Mouse (Mus musculus): ENCODE data around the gene Acvr1c. TPM values are rescaled to one million over a fixed set of nuclear protein-coding genes. Genes with fewer than 3 reads are reported as not detected.
A peak's percentile ranks its signal among the peaks of the same experiment; 100 is the strongest.

Gene Acvr1c
- polyA plus RNA-seq, 1 experiment = not detected

- H3K4me3 ChIP-seq = no peak overlapping the region
- no peak for TF ChIP-seq MYOD1 (IDR thresholded peaks at IDR 0.05; ENCODE audit: control insufficient read depth in 1 of 3, insufficient read length in 2 of 3, low read depth in 2 of 3)
- no peak for TF ChIP-seq CEBPB (IDR thresholded peaks at IDR 0.05; ENCODE audit: insufficient read depth, poor library complexity, severe bottlenecking)
- TF ChIP-seq POLR2AphosphoS2 (IDR thresholded peaks at IDR 0.05; ENCODE audit: insufficient read length, low read depth) = no peak
- no peak for TF ChIP-seq E2F4 (IDR thresholded peaks at IDR 0.05; ENCODE audit: insufficient read depth)
- no peak overlapping the region for H3ac ChIP-seq (ENCODE audit: control insufficient read depth, insufficient read length)
- peaks cover 14% of the 10 kb centered on the region for H3K27me3 ChIP-seq (ENCODE audit: control insufficient read depth, insufficient read depth, insufficient read length)
- peak overlapping the region; percentile 62 for H3K4me2 ChIP-seq (ENCODE audit: low read depth)
- H3K36me3 ChIP-seq (ENCODE audit: control insufficient read depth, insufficient read depth) = no peaks in the 10 kb centered on the region
- no peaks in the 10 kb centered on the region for H3K79me2 ChIP-seq (ENCODE audit: control insufficient read depth, insufficient read depth)
Observed at GRCm38 (mm10) chr2:58357068-58357413, 654 bp downstream of the Acvr1c start.

- no peak overlapping the region for H3K4me2 ChIP-seq (ENCODE audit: low read depth)
- no peaks in the 10 kb centered on the region for H3K79me2 ChIP-seq (ENCODE audit: control insufficient read depth, insufficient read depth)
- TF ChIP-seq MYOD1 (IDR thresholded peaks at IDR 0.05; ENCODE audit: control insufficient read depth in 1 of 3, insufficient read length in 2 of 3, low read depth in 2 of 3) = no peak
- H3ac ChIP-seq (ENCODE audit: control insufficient read depth, insufficient read length) = no peak overlapping the region
- H3K36me3 ChIP-seq (ENCODE audit: control insufficient read depth, insufficient read depth) = no peaks in the 10 kb centered on the region
- no peak overlapping the region for H3K4me3 ChIP-seq
- H3K27me3 ChIP-seq (ENCODE audit: control insufficient read depth, insufficient read depth, insufficient read length) = peaks cover 14% of the 10 kb centered on the region
Observed at GRCm38 (mm10) chr2:58354389-58354788, 3.3 kb downstream of the Acvr1c start.

DNA sequence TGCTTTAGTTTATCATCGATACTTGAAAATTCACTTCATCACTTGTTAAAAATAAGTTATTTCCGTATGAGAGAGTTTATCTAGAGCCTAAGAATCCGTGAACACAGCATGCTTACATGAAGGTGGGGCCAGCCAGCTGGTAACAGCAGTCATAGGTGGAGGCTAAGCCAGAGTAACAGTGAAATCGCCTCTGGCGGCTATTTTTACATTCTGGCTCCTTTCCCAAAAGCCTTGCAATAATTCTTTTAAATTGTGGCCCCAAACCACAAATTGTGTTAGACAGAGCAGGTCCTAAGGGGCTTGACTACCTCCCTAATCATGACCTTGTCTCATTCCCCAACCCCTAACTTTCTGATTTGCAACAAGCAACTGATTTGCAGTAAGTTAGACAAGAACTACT lies 4.8 kb downstream of the Acvr1c start:
- no peak overlapping the region for H3K4me2 ChIP-seq (ENCODE audit: low read depth)
- no peaks in the 10 kb centered on the region for H3K79me2 ChIP-seq (ENCODE audit: control insufficient read depth, insufficient read depth)
- no peak overlapping the region for H3K4me3 ChIP-seq
- H3ac ChIP-seq (ENCODE audit: control insufficient read depth, insufficient read length) = no peak overlapping the region
- no peaks in the 10 kb centered on the region for H3K36me3 ChIP-seq (ENCODE audit: control insufficient read depth, insufficient read depth)
- TF ChIP-seq SRF (IDR thresholded peaks at IDR 0.05; ENCODE audit: control insufficient read depth, insufficient read length, low read depth) (no peak), E2F4 (IDR thresholded peaks at IDR 0.05; ENCODE audit: insufficient read depth) (no peak), REST (IDR thresholded peaks at IDR 0.05; ENCODE audit: insufficient read depth, insufficient read length) (no peak), TCF12 (IDR thresholded peaks at IDR 0.05; ENCODE audit: insufficient read depth, poor library complexity, severe bottlenecking) (no peak), MYOD1 (IDR thresholded peaks at IDR 0.05; ENCODE audit: control insufficient read depth in 1 of 3, insufficient read length in 2 of 3, low read depth in 2 of 3) (no peak), CEBPB (IDR thresholded peaks at IDR 0.05; ENCODE audit: insufficient read depth, poor library complexity, severe bottlenecking) (no peak)
- peaks cover 11% of the 10 kb centered on the region for H3K27me3 ChIP-seq (ENCODE audit: control insufficient read depth, insufficient read depth, insufficient read length)

DNA sequence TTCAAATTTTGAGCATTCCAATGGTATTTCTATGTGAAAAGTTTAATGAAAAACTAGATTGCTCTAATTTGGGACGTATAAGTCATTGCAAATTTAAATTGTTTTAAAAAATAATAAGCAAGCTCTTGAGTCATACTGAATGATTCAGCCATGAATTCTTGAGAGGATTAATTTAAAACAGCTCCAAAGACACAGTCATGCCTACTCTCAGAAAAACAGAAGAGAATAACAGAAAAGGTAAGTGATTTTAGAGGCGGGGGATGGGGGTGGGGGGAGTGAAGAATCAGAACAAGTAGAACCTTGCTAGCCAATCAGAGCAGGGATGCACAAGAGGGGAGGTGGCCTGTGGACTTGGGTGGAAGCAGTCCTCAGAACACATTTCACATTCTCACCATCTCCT lies 7.0 kb downstream of the Acvr1c start:
- no peaks in the 10 kb centered on the region for H3K79me2 ChIP-seq (ENCODE audit: control insufficient read depth, insufficient read depth)
- TF ChIP-seq POLR2A (IDR thresholded peaks at IDR 0.05; ENCODE audit: insufficient read length, low read depth) (no peak), REST (IDR thresholded peaks at IDR 0.05; ENCODE audit: insufficient read depth, insufficient read length) (no peak), MAX (IDR thresholded peaks at IDR 0.05; ENCODE audit: low read depth) (no peak), POLR2AphosphoS2 (IDR thresholded peaks at IDR 0.05; ENCODE audit: insufficient read length, low read depth) (no peak), MYOD1 (IDR thresholded peaks at IDR 0.05; ENCODE audit: control insufficient read depth in 1 of 3, insufficient read length in 2 of 3, low read depth in 2 of 3) (no peak), CEBPB (IDR thresholded peaks at IDR 0.05; ENCODE audit: insufficient read depth, poor library complexity, severe bottlenecking) (no peak), USF1 (IDR thresholded peaks at IDR 0.05; ENCODE audit: low read depth) (no peak), TCF3 (IDR thresholded peaks at IDR 0.05; ENCODE audit: insufficient read length, low read depth) (no peak), SRF (IDR thresholded peaks at IDR 0.05; ENCODE audit: control insufficient read depth, insufficient read length, low read depth) (no peak)
- no peak overlapping the region for H3K4me2 ChIP-seq (ENCODE audit: low read depth)

GRCm38 (mm10) chr2:58336730-58337129 lies 21.0 kb downstream of the Acvr1c start:
- Histone ChIP-seq H3K4me3 (no peak overlapping the region), H3ac (ENCODE audit: control insufficient read depth, insufficient read length) (no peak overlapping the region), H3K4me2 (ENCODE audit: low read depth) (no peak overlapping the region), H3K79me2 (ENCODE audit: control insufficient read depth, insufficient read depth) (no peaks in the 10 kb centered on the region), H3K27me3 (ENCODE audit: control insufficient read depth, insufficient read depth, insufficient read length) (no peaks in the 10 kb centered on the region), H3K36me3 (ENCODE audit: control insufficient read depth, insufficient read depth) (no peaks in the 10 kb centered on the region)
- no peak for TF ChIP-seq MYOD1 (IDR thresholded peaks at IDR 0.05; ENCODE audit: control insufficient read depth in 1 of 3, insufficient read length in 2 of 3, low read depth in 2 of 3)
- TF ChIP-seq POLR2AphosphoS2 (IDR thresholded peaks at IDR 0.05; ENCODE audit: insufficient read length, low read depth) = no peak
- no peak for TF ChIP-seq MYOG (IDR thresholded peaks at IDR 0.05; ENCODE audit: control insufficient read depth in 1 of 3, insufficient read depth in 1 of 3, insufficient read length in 2 of 3, low read depth in 2 of 3)
- no peak for TF ChIP-seq MAX (IDR thresholded peaks at IDR 0.05; ENCODE audit: low read depth)
- no peak for TF ChIP-seq USF1 (IDR thresholded peaks at IDR 0.05; ENCODE audit: low read depth)
- no peak for TF ChIP-seq TCF12 (IDR thresholded peaks at IDR 0.05; ENCODE audit: insufficient read depth, poor library complexity, severe bottlenecking)
- TF ChIP-seq CEBPB (IDR thresholded peaks at IDR 0.05; ENCODE audit: insufficient read depth, poor library complexity, severe bottlenecking) = no peak
- no peak for TF ChIP-seq SRF (IDR thresholded peaks at IDR 0.05; ENCODE audit: control insufficient read depth, insufficient read length, low read depth)
- no peak for TF ChIP-seq POLR2A (IDR thresholded peaks at IDR 0.05; ENCODE audit: insufficient read length, low read depth)
- no peak for TF ChIP-seq TCF3 (IDR thresholded peaks at IDR 0.05; ENCODE audit: insufficient read length, low read depth)
- TF ChIP-seq REST (IDR thresholded peaks at IDR 0.05; ENCODE audit: insufficient read depth, insufficient read length) = no peak

More for the DNA sequence above, 7.0 kb downstream of the Acvr1c start:
- no peaks in the 10 kb centered on the region for H3K27me3 ChIP-seq (ENCODE audit: control insufficient read depth, insufficient read depth, insufficient read length)
- no peak overlapping the region for H3K4me3 ChIP-seq
- H3K36me3 ChIP-seq (ENCODE audit: control insufficient read depth, insufficient read depth) = no peaks in the 10 kb centered on the region
- no peak overlapping the region for H3ac ChIP-seq (ENCODE audit: control insufficient read depth, insufficient read length)

Data from myocyte (in vitro differentiated cells).